ENCODE assay signal across 8 mouse cellular contexts in the genomic region with DNA sequence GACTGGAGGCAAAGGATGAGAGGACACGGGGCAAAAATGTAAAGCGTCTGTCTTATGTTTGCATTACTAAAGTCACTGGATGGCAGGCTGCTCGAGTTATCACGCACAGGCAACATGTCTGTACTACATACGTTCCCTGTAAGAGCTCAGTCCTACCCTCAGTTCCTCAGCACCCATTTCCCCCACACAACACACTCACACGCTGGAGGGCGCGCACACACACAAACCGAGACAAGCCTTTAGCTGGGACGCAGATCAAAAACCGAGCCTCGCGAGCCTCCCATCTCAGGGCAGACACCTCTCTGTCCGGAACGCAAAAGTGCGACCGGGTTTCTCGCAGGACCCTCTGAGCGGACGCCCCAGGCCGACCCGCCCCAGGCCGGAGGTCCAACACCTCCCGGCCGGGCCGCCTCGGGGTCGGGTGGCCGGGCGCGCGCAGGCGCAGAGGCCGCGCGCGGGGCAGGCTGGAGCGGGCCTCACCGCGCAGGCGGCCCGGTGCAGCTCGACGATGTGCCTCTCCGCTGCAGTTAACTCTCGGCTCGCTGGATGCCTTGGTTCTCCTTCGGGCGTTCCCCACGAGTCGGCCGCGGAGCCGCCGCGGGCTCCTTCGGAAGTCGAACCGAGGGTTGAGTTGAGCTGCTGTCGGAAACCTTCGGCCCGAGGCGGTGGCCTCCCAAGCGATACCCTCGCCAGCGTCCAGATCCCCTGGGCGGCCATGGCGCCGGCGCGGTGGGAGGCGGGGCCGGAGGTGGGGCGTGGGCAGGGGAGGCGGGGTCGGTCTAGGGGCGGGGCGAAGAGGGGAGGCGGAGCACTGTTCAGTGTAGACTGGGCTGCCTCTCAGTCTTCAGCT. TPM values are rescaled to one million over a fixed set of nuclear protein-coding genes. Genes with fewer than 3 reads are reported as not detected.
DNase-seq lines count a peak whose midpoint lies in the region; ATAC-seq and TF ChIP-seq lines count a peak whose summit lies in the region.
"Not testable (repeated sequence)": the region's sequence is repeated elsewhere in the genome, so short reads cannot be mapped to it uniquely, and the experiment has no call there.

A gene (minus strand): TSS at position 752 of the 850 bp plus-strand sequence.

- intact Hi-C loops in gastrocnemius, postnatal 14 days (cut with DNase I; ENCODE audit: low total_unique reads); left cerebral cortex, postnatal 10 days (cut with DNase I): not testable (repeated sequence)

- not testable (repeated sequence) for TF ChIP-seq CTCF in cortical plate, adult 2 months (IDR thresholded peaks at IDR 0.05; ENCODE audit: extremely low read depth, insufficient read depth, low read length)

- H3K4me3 ChIP-seq in cortical plate, adult 2 months (ENCODE audit: insufficient read depth, low read length) = peak within 1 kb of the TSS; percentile 60

- not testable (repeated sequence) for H3K4me1 ChIP-seq in cortical plate, adult 2 months (ENCODE audit: control insufficient read depth, insufficient read depth, low read length)

- ATAC-seq in activated CD4-positive, CD25-positive, alpha-beta regulatory T cell, adult 4 months = peak; percentile 87
- peak; percentile 89 for ATAC-seq in inflammation-experienced regulatory T-cells, adult 6 months
- ATAC-seq in megakaryocyte-erythroid progenitor cell, adult 5-6 weeks (replicated peaks; ENCODE audit: low FRiP score, low TSS enrichment, poor library complexity, severe bottlenecking) = peak; percentile 96

- peak; percentile 85 for DNase-seq in gastrocnemius, postnatal 14 days
- DNase-seq in left cerebral cortex, postnatal 10 days (ENCODE audit: extremely low spot score in 1 of 2, low spot score in 2 of 2) = peak; percentile 61 to 87
- peak; percentile 82 for DNase-seq in right cerebral cortex, postnatal 14 days
- peak; percentile 82 for DNase-seq in urinary bladder, postnatal 25 days (ENCODE audit: low spot score)

- peak within 1 kb of the TSS; percentile 84; the same call in 1 of the 2 replicates for H3K27ac ChIP-seq in cortical plate, adult 2 months (ENCODE audit: insufficient read depth, low read length)

- peak; percentile 47; the same call in 1 of the 2 replicates for TF ChIP-seq POLR2A in cortical plate, adult 2 months (IDR thresholded peaks at IDR 0.05; ENCODE audit: extremely low read depth, insufficient read depth, low read length)

RNA-seq across cellular contexts. Expression of the gene that starts here (rescaled TPM):
- 10 to 100 TPM; 13.2 to 18.1 TPM for polyA plus RNA-seq in activated CD4-positive, CD25-positive, alpha-beta regulatory T cell, adult 4 months (2017; shearing (Covaris generic))
- polyA plus RNA-seq in cortical plate, adult 2 months (2012; rRNA removed) = 29.0 and 31.8 TPM in 2 replicates
- 10 to 100 TPM; 15.0 to 16.0 TPM for total RNA-seq in gastrocnemius, postnatal 14 days (2021)
- polyA plus RNA-seq in inflammation-experienced regulatory T-cells, adult 6 months (2017; shearing (Covaris generic)) = 10 to 100 TPM; 11.9 to 18.4 (median 14.3) TPM
- total RNA-seq in left cerebral cortex, postnatal 10 days (2021) = 10 to 100 TPM; 14.6 to 15.4 TPM
- 25.1 and 36.4 TPM in 2 replicates for total RNA-seq in megakaryocyte-erythroid progenitor cell, adult 5-6 weeks (2014; fragmentation: Nextera tagmentation)
- total RNA-seq in megakaryocyte-erythroid progenitor cell, adult 5-6 weeks (2017) = 21.0 and 23.2 TPM in 2 replicates

Comparison
In these comparisons a context has a peak if more than half of its experiments do, and no peak if none do; other contexts are left out.
1. Peak in every context shown above with its lines: DNase-seq, ATAC-seq, H3K4me3 ChIP-seq and H3K27ac ChIP-seq.